Mouse (Mus musculus): Measurements from ENCODE around the gene Srgap1. TPM values are rescaled to one million over a fixed set of nuclear protein-coding genes. Genes with fewer than 3 reads are reported as not detected.

The Srgap1 gene
- total RNA-seq, 2 experiments from 2014 or later = 7.6 to 11.7 TPM

DNA sequence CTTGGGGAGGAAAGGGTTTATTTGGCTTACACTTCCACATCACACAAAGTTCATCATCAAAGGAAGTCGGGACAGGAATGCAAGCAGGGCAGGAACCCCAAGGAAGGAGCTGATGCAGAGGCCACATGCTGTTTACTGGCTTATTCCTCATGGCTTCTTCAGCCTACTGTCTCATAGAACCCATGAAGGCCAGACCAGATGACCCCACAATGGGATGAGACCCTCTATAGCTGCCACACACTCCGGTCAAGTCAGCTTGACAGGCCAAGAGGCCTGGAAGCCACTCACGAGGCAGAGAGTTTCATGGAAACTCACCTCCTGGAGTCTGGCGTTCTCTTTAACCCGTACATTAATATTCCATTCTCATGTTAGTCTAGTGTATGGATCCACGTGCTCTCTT lies 34.8 kb downstream of the Srgap1 start:
- intact Hi-C loops (cut with DNase I) = no loop called here
- Histone ChIP-seq H3K4me3 (no peak overlapping the region), H3K27ac (no peak overlapping the region)
- DNase-seq (ENCODE audit: extremely low spot score in 1 of 2, low spot score in 2 of 2) = no peak
- TF ChIP-seq CTCF (IDR thresholded peaks at IDR 0.05) = no peak

DNA sequence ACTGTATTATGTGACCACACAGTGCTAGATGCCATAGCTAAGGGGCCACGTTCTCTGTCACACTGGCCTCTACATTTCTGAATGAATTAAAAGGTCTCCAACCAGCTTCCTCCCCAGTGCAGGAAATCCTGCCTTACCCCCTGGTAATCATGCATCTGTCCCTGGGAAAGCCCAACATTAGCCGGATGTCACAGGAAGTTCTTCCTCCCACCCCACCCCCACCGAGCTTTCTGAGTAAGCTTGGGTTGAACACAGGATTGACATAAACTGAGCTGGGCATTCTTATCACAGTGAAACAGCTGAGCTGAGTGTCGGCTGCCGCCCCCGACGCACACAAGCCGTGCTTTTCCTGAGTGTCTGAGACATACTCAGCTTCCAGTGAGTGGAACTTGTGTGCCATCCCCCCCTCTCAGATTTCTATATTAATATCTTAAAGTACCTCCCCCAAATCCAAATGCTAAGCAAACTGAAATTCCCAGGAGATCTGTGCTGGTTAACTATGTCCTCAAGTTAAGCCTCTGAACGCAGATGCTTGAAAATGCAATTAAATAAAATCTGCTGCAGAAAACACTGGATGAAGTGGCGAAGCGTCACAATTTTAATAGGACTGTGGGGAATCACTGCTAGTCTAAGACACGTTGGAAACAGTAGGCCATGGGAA lies 38.3 kb downstream of the Srgap1 start:
- no peak for TF ChIP-seq CTCF (IDR thresholded peaks at IDR 0.05)
- Histone ChIP-seq H3K27ac (no peak overlapping the region), H3K4me3 (0 out of 2 replicates have a peak overlapping the region, but pooled peaks have one; percentile 16)
- intact Hi-C loops (cut with DNase I) = no loop called here
- DNase-seq (ENCODE audit: extremely low spot score in 1 of 2, low spot score in 2 of 2) = no peak

- Histone ChIP-seq H3K27ac (no peak overlapping the region), H3K4me3 (no peak overlapping the region)
- no peak for DNase-seq (ENCODE audit: extremely low spot score in 1 of 2, low spot score in 2 of 2)
- no peak for TF ChIP-seq CTCF (IDR thresholded peaks at IDR 0.05)
- intact Hi-C loops (cut with DNase I) = no loop called here
Measured at GRCm38 (mm10) chr10:122008370-122008730, 38.8 kb downstream of the Srgap1 start.

- intact Hi-C loops (cut with DNase I) = no loop called here
- no peak for DNase-seq (ENCODE audit: extremely low spot score in 1 of 2, low spot score in 2 of 2)
- H3K27ac ChIP-seq = no peak overlapping the region
- H3K4me3 ChIP-seq = no peak overlapping the region
- TF ChIP-seq CTCF (IDR thresholded peaks at IDR 0.05) = no peak
Measured at GRCm38 (mm10) chr10:122006606-122007005, 40.5 kb downstream of the Srgap1 start.

- no peak for DNase-seq (ENCODE audit: extremely low spot score in 1 of 2, low spot score in 2 of 2)
- H3K27ac ChIP-seq = no peak overlapping the region
- intact Hi-C loops (cut with DNase I) = no loop called here
- TF ChIP-seq CTCF (IDR thresholded peaks at IDR 0.05) = no peak
- H3K4me3 ChIP-seq = no peak overlapping the region
Measured at GRCm38 (mm10) chr10:122006151-122006550, 41.0 kb downstream of the Srgap1 start.

DNA sequence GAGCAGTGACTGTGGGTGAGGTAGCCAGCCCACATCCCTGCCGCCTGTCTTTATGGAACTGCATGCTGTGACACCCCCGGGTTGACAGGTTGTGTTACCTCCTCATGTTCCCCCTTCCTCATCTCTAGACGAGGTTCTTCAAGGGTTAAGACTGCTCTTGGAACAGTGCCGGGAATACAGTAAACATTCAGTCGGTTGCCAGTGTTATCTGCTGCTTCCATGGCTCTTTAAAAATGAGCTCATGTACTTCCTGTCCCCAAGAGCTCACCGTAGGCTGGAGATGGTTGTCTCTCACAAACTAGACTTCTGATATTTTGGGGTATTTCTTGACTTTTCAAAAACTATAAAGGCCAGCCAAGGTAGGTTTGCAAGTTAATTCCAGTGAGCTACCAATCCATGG lies 41.6 kb downstream of the Srgap1 start:
- no peak for DNase-seq (ENCODE audit: extremely low spot score in 1 of 2, low spot score in 2 of 2)
- Histone ChIP-seq H3K27ac (no peak overlapping the region), H3K4me3 (no peak overlapping the region)
- TF ChIP-seq CTCF (IDR thresholded peaks at IDR 0.05) = no peak
- intact Hi-C loops (cut with DNase I) = no loop called here

DNA sequence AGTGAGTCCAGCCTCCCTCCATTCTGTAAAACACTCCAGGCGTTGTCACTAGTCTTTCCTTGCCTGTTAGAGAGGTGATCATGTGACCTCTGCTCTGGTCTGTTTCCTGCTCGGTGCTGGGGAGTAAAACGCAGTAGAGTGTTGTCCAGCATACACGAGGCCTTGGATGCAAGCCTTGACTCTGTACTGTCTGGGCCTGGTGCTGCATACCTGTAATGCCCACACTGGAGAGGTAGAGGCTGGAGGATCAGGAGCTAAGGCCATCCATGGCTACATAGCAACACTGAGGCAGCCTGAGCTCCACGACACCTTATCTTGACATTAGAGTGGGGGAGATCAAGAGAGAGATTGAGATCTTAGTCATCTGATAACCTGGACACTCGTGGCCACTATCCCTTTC lies 44.2 kb downstream of the Srgap1 start:
- intact Hi-C loops (cut with DNase I) = no loop called here
- no peak for DNase-seq (ENCODE audit: extremely low spot score in 1 of 2, low spot score in 2 of 2)
- Histone ChIP-seq H3K4me3 (no peak overlapping the region), H3K27ac (no peak overlapping the region)
- TF ChIP-seq CTCF (IDR thresholded peaks at IDR 0.05) = no peak

DNA sequence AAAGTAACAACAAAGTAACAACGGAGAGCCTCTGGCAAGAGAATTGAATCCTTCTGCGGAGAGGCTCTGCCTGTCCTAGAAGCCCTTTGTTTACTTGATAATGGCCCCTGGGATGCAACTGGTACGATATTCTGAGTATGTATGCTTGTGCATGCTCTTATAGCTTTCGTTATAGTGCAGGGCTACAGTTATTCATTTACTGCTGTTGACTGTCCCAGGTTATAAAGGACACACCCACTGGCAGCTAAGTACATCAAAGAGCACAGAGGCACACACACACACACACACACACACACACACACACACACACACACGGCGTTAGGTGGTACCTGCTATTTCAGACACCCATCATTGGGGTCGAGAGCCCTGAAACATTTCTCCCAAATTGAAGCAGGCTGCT lies 48.3 kb downstream of the Srgap1 start:
- intact Hi-C loops (cut with DNase I) = no loop called here
- no peak overlapping the region for H3K27ac ChIP-seq
- no peak for DNase-seq (ENCODE audit: extremely low spot score in 1 of 2, low spot score in 2 of 2)
- no peak overlapping the region for H3K4me3 ChIP-seq
- TF ChIP-seq CTCF (IDR thresholded peaks at IDR 0.05) = no peak

GRCm38 (mm10) chr10:121996500-121996899 lies 50.6 kb downstream of the Srgap1 start:
- Histone ChIP-seq H3K27ac (no peak overlapping the region), H3K4me3 (no peak overlapping the region)
- DNase-seq (ENCODE audit: extremely low spot score in 1 of 2, low spot score in 2 of 2) = no peak
- intact Hi-C loops (cut with DNase I) = no loop called here
- TF ChIP-seq CTCF (IDR thresholded peaks at IDR 0.05) = no peak

DNA sequence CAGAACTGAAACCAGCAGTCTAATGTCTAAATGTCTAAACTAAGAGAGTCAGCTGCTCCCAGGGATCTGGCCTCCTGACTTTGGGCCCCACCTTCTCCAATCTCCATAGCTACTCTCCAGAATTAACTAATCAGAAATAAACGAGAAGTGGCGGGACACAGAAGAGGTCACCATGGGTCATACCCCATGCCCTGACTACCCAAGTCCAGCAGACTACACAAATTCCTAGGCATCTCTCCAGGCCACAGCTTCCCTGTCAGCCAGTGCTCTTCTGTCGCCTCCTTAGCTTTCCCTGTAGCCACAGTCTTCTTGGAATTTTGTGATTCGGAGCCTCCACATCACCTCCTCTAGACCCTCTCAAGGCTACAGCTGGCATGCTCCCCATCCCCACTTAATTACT lies 51.7 kb downstream of the Srgap1 start:
- no peak for TF ChIP-seq CTCF (IDR thresholded peaks at IDR 0.05)
- DNase-seq (ENCODE audit: extremely low spot score in 1 of 2, low spot score in 2 of 2) = no peak
- Histone ChIP-seq H3K27ac (no peak overlapping the region), H3K4me3 (no peak overlapping the region)
- intact Hi-C loops (cut with DNase I) = no loop called here

DNA sequence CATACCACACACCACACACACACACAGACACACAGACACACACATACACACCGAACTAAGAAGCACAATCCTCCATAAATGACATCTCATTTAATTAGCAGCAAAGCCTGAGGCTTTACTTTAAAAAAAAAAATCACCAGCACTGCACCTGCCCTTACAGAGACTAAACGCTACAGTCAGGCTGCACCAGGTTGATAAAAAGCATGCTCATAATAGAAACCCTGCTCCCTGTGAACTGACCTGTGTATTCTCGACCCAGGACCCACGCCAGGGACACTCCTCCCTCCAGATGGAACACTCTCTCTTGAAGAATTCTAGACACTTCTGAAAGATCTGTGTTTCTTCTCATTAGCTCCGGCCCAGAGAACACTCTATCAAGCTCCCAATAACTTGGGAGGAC lies 52.5 kb downstream of the Srgap1 start:
- no peak for DNase-seq (ENCODE audit: extremely low spot score in 1 of 2, low spot score in 2 of 2)
- no peak overlapping the region for H3K27ac ChIP-seq
- intact Hi-C loops (cut with DNase I) = no loop called here
- no peak for TF ChIP-seq CTCF (IDR thresholded peaks at IDR 0.05)
- H3K4me3 ChIP-seq = no peak overlapping the region

DNA sequence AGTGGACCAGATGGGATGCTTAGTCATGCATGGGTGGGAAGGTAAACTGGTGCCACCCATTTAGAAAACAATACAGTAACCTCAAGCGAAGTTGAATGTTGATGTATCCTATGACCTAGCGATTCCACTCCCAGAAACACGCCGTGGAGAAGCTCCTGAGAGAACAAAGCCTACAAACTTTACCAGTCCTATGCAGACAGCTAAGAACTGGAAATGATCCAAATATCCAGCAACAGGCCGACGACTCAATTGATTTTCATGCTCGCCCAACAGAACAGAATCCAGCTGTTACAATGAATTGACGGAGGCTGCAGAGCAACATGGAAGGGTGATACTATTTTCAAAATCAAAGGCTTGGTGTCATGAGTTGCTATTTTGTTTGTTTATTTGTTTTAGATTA lies 54.5 kb downstream of the Srgap1 start:
- H3K27ac ChIP-seq = no peak overlapping the region
- H3K4me3 ChIP-seq = no peak overlapping the region
- DNase-seq (ENCODE audit: extremely low spot score in 1 of 2, low spot score in 2 of 2) = no peak
- no peak for TF ChIP-seq CTCF (IDR thresholded peaks at IDR 0.05)
- intact Hi-C loops (cut with DNase I) = no loop called here

GRCm38 (mm10) chr10:121986997-121987396 lies 60.1 kb downstream of the Srgap1 start:
- no peak for TF ChIP-seq CTCF (IDR thresholded peaks at IDR 0.05)
- Histone ChIP-seq H3K4me3 (no peak overlapping the region), H3K27ac (no peak overlapping the region)
- DNase-seq (ENCODE audit: extremely low spot score in 1 of 2, low spot score in 2 of 2) = no peak
- intact Hi-C loops (cut with DNase I) = no loop called here
